Mouse (Mus musculus) layer of hippocampus, postnatal 36 days (tissue): ENCODE measurements around the gene Palm. TPM values are rescaled to one million over a fixed set of nuclear protein-coding genes. Genes with fewer than 3 reads are reported as not detected.
A peak's percentile ranks its signal among the peaks of the same experiment; 100 is the strongest.
"Not testable (repeated sequence)": the region's sequence is repeated elsewhere in the genome, so short reads cannot be mapped to it uniquely, and the experiment has no call there.

ENCODE experiments used
- DNase-seq, 2 experiments: peaks; one replicate each; pipeline ENCODE4 v3.0.0; 2022
- total RNA-seq, 2 experiments: library from RNA; stranded (reverse); gene quantifications; 2 replicates each; pipeline ENCODE4 v1.2.3; 2021

The Palm gene
- 100 to 1,000 TPM; 262 to 290 TPM for total RNA-seq

GRCm38 (mm10) chr10:79793051-79793737 is at the start of gene Palm:
Gene Palm (plus strand): TSS chr10:79793572.
- peak; percentile 78 to 84 for DNase-seq

- no peak for DNase-seq
Observed at GRCm38 (mm10) chr10:79743650-79744365, 49.6 kb upstream of the Palm start.

GRCm38 (mm10) chr10:79745411-79745810 is 48.0 kb upstream of the Palm start:
- DNase-seq, result no peak

DNA sequence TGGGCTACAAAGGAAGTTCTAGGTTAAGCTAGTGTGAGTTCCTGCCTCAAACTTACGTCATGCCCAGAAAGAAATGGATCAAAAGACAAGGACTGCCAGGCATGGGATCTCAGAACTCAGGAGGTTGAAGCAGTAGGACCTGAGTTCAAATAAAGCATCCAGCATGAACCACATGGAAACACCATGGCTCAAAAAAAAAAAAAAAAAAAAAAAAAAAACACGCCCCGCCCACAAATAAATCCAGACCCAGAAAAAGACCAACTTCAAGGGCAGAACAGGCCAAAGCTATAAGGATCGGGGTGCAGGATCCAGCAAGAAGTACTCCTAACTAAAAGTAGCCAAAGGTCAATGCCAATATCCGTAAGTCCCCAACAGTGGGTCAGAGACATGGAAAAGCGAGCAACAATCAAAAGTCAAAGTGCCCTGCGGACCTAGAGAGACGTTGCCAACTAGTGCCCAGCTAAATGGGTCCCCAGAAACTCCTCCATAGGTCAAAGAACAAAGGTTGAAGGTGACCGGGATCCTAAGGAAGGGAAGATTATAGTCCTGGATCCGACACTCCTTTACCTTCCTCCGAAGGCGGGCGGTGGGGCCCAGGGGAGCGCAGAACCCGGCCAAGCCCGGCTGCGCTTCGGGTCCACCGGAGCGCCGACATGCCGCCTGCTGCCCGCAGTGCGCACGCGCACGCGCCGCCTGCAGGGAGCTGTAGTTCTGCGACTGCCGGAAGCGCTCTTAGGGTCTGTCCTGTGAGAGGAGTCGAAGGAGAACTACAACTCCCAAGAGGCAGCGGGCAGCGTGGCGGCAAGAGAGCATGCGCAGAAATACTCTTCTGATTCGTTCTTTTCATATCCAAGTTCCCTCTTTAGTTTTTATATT is 47.2 kb upstream of the Palm start, which contains the start of gene Polrmt:
TSS of gene Polrmt (minus strand) at position 684 of the 876 bp plus-strand sequence.
- DNase-seq, result peak; percentile 94 to 96

DNA sequence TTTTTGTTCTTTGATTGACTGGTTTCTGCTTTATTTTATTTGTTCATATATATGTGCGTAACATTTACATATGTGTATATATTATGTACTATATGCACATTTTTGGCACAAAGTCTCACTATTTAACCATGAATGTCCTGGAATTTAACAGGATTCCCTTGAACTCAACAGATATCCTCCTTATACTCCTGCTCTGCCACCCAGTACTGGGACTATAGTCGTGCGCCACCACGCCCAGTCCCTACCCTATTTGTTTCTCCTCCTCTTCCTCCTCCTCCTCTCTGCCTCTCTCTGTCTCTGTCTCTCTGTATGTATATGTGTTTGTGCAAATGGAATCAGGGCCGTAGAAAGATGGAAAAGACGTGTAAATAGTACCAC is 46.6 kb upstream of the Palm start:
- DNase-seq, result no peak

DNA sequence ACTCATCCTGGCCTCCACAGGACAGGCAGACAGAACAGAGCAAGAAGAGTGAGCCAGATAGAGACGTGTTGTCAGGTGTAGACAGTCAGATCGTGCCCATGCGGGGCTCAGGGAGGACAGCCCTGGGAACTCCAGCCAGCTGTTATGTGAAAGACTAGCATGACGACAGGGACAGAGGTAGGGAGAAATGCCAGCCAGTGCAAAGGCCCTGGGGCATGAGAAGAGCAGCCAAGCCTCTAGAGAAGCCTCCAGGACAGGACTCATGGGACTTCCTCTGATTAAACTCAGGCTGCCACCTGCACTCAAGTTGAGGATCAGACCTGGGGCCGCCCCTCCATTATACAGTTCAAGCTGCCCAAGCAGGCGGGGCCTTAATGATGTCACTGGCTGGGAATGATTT is 44.9 kb upstream of the Palm start:
- no peak for DNase-seq

GRCm38 (mm10) chr10:79754856-79755516 is 38.4 kb upstream of the Palm start, which contains the start of gene Fgf22:
Gene Fgf22 (plus strand): TSS chr10:79755076.
- peak; percentile 56 to 57 for DNase-seq

DNA sequence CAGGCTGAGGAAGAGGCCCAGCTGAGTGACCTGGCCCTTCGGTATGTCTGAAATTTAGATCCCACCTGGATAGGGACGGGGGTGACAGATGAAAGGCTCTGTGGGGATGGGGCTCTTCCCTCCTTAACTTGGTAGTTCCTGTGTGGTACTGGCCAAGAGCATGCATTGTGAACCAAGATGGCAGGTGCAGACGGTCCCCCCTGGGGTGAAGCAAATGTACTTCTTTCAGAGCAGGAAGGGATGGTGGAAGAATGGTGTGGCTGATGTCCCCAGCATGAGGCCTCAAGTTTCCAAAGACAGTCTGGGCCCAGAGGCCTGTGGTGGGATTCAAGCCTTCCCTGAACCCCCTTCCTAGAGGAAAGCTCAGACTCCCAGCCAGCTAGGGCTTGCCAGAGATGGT is 37.5 kb upstream of the Palm start:
- no peak for DNase-seq

- no peak for DNase-seq
Observed at GRCm38 (mm10) chr10:79756660-79757059, 36.7 kb upstream of the Palm start.

- not testable (repeated sequence) for DNase-seq
Observed at GRCm38 (mm10) chr10:79759675-79760074, 33.7 kb upstream of the Palm start.

DNA sequence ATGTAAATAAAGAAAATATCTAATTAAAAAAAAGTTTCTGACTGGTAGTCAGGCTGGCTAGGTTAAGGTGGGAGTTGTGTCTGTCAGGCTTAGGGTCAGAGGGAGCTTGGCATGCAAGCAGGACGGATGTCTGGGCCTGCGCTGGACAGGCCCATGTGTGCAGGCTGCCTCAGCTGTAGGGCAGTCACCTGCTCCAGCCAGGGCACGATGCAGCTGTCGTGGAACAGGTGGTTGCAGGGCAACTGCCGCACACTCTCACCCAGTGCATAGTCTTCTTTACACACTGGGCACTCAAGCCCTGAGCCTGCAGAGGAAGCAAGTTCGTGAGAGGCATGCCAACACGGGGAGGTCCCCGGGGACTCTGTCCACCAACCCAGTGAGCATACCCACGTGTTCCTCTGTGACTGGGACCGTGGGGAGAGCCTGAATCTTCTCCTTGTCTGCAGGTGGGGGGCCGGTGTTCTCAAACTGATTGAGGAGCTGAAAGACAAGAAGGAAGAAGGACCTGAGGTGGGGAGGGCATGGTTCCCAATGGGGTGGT is 32.7 kb upstream of the Palm start:
- DNase-seq, result no peak

- DNase-seq, result no peak
Observed at GRCm38 (mm10) chr10:79762875-79763274, 30.5 kb upstream of the Palm start.

- no peak for DNase-seq
Observed at GRCm38 (mm10) chr10:79764234-79764633, 29.1 kb upstream of the Palm start.

DNA sequence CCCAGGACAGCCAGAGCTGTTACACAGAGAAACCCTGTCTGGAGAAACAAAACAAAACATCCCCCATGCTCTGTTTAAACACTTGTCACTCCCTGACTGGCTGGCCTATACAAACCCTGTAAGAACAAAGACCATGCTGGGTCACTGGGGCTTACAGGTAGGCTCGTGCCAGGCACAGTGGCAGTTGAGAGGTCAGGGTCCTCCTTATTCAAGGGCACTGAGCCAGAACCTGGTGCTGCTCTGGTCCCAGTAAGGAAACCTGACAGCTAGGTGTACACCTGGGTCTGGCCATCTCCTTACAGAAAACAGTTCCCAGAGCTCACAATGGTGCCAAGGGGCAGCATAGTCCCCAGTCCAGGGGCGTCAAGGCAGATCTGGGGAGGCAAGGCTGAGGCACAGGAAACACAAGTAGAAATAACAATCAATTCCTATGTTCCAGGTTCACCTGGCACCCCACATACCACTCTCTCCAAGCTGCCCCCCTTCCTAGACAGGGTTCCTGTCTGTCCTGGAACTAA is 28.1 kb upstream of the Palm start:
- DNase-seq, result no peak

DNA sequence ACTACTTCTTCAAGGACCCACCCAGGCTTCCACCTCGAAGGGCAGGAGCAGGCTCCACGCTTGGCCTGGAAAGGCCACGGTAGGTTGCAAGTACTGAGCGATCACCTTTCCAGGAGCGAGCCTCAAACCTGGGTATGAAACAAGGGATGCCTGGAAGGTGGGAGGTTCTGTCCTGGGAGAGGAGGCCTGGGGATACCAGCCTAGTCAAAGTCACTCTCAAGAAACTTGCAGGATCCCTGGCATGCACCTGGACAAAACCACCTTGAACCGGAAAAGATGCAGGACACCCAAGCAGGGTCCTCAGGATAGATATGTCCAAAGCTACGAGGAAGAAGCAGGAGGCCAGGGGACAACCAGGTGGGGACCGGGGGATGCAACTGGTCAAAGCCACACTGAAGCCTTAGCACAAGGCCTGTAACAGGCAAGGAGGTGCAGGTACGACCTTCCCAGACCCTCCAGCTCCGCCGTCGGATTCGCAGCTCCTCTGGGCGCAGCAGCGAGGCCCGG is 27.3 kb upstream of the Palm start:
- no peak for DNase-seq

- peak; percentile 99 for DNase-seq
Observed at GRCm38 (mm10) chr10:79766508-79767325, 26.7 kb upstream of the Palm start, which contains the start of gene Rnf126. Gene Rnf126 (minus strand): TSS chr10:79766952.

DNA sequence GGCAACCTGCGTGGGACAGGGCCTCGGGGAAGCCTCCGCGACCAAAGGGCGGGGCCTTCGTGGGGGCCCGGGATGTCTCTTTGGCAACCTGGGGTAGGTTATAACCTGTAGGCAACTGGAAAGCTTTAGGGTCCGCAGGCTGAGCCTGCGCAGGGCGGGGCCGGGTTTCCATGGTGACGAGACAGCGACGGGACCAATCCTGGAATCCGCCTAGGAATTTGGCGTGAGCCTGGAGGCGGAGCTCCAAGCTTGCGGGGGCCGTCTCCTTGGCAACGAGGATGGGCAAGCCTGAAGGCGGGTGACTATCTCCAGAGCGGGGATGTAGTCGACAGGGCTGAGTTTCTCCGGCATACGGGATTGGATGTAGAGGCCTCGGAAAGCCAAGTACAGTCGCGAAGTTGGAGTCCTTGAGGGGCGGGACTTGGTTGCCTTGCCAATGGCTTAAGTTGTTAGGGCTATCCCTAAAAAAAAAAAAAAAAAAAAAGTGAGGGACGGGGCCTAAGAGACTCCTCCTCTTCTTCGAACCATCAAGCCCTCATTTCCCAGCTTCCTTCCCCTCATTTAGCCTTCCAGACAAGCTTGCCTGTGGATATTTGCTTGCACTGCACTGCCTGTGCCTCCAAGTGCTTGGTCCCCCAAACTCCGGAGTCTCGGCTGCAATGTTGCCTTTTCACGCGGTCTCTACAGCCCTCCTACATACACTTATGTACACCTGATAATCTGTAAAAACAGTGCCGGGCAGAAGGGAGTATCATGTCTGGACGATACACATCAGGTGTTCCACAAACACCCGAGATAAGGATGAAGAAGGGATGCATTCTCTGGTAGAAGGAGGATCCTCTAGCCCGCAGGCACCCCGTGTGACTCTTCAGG is 25.8 kb upstream of the Palm start:
- DNase-seq, result peak; percentile 94 to 95

DNA sequence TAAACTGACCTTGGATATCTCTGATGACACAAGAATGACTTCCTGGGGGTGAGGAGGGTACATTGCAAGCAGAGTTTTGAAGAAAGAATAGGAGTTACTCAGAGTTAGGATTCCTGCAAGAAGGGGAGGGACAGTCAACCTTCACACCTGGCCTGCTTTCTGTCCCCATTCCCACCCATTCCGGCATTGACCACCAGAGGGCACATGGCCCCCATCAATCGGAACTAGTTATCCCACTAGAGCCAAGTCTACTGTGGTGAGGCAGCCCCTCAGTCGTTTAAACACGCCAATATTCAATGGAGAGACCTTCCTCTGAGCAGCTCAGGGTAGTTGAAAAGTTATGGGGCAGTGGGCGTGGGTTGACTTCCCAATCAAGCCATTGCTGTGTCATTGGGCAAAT is 25.0 kb upstream of the Palm start:
- DNase-seq, result peak; percentile 69 to 78

GRCm38 (mm10) chr10:79769329-79769728 is 24.0 kb upstream of the Palm start:
- no peak for DNase-seq

DNA sequence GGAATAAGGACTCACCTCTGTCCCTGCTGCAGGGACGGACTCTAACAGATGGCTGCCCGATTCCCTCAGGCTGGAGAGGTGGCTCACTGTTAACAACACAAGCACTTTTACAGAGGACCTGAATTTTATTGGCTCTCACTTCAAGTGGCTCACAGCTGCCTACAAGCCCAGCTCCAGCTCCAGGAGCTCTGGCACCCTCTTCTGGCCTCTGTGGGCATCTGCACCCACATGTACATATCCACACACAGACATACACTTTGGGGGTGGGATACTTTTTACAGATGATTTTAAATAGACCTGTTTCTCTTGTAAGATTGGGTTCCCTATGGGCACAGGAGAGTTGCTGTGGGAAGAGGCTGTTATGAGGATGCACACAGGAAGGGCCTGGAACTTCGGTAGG is 21.1 kb upstream of the Palm start:
- no peak for DNase-seq
